Mouse (Mus musculus) stomach, embryonic 16.5 days (tissue): ENCODE measurements around the gene Nostrin. TPM values are rescaled to one million over a fixed set of nuclear protein-coding genes. Genes with fewer than 3 reads are reported as not detected.

ENCODE experiments used
- ATAC-seq: fragments of 200-750 bp; cut with Nextera tagmentation; 2 replicates; pipeline ENCODE4 v1.8.0; 2017; ENCODE audit warnings: moderate number of reproducible peaks, moderate TSS enrichment; ENCODE audit not compliant: insufficient read depth, low FRiP score
- H3K27ac ChIP-seq: fragments of 300-500 bp; sonication (generic); 2 replicates; pipeline ENCODE4 v1.5.1; 2014; ENCODE audit warnings: low read length
- H3K27me3 ChIP-seq: fragments of 300-500 bp; sonication (generic); 2 replicates; pipeline ENCODE4 v1.6.1; 2014; ENCODE audit warnings: low read length, control low read depth, mixed read lengths; ENCODE audit not compliant: control insufficient read depth, insufficient read depth
- H3K36me3 ChIP-seq: fragments of 300-500 bp; sonication (generic); 2 replicates; pipeline ENCODE4 v1.6.1; 2014; ENCODE audit warnings: low read length; ENCODE audit not compliant: control insufficient read depth, insufficient read depth
- H3K4me1 ChIP-seq: fragments of 300-500 bp; sonication (generic); 2 replicates; pipeline ENCODE4 v1.6.1; 2014; ENCODE audit warnings: low read length, control low read depth, mixed read lengths; ENCODE audit not compliant: control insufficient read depth, insufficient read depth
- H3K4me2 ChIP-seq: fragments of 300-500 bp; sonication (generic); 2 replicates; pipeline ENCODE4 v1.6.1; 2014; ENCODE audit warnings: low read depth, low read length, mixed read lengths
- H3K4me3 ChIP-seq: fragments of 300-500 bp; sonication (generic); replicated peaks from 2 replicates; pipeline ENCODE4 v1.5.1; 2014; ENCODE audit warnings: mild to moderate bottlenecking, low read length
- H3K9ac ChIP-seq: fragments of 300-500 bp; sonication (generic); 2 replicates; pipeline ENCODE4 v1.6.1; 2014; ENCODE audit warnings: low read length
- H3K9me3 ChIP-seq: fragments of 300-500 bp; sonication (generic); replicated peaks from 2 replicates; pipeline ENCODE4 v1.6.1; 2016; ENCODE audit warnings: low read length, control low read depth; ENCODE audit not compliant: control insufficient read depth
- WGBS: fragments of 180-500 bp; shearing (Covaris S2); extraction: QIAGEN DNeasy Blood & Tissue Kit; methylation state at CpG from one replicate; pipeline ENCODE4 v1.1.7; 2014; 5-methylcytosine and 5-hydroxymethylcytosine counted together
- polyA plus RNA-seq: library from polyadenylated mRNA; unstranded; fragments of >200 nt; fragmentation: Nextera tagmentation; extraction: Ambion mirVana; gene quantifications from 2 replicates; pipeline ENCODE4 v1.2.1, GENCODE M21; 2015

Gene Nostrin
- polyA plus RNA-seq, 1 experiment from 2014 or later: 12.8 TPM

DNA sequence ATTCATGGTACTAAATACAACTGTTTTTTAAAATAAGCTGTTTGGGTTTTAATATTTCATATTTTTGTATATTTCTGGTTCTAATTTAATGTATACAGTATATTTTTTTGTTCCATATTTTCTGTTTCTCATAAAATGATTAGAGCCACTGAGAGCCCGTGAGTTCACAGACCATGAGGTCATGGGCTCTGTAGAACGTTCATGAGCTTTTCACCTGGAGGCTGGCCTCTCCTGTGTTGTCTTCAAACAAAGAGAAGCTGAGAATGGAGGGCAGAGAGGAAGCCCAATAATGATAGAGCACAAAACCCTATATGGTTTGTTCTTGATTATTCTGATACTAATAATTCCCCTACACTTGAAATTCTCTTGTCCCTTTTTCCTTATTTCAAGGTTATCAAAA is 89.1 kb downstream of the Nostrin start:
- ATAC-seq: no peak
- H3K9me3 ChIP-seq: no peaks in the 10 kb centered on the region
- 48% methylated on average over 2 of the region's 2 CpGs for WGBS

DNA sequence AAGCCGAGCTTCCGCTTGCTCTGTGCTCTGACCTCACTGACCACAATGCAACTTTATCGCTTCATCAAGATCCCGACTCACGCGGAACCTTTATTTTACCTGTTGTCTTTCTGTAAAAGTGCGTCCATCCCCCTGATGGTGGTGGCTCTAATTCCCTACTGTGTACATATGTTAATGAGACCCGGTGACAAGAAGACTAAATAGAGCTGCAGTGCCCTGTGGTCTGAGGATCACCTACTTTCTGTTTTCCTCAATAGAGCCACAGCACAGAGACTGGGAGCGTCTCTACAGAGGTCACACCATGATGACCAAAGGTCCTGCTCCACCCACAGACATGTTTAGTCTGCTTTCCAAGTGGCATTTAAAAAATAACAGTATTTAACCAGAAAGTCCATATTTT is 91.3 kb downstream of the Nostrin start:
- no peak for ATAC-seq
- Histone ChIP-seq H3K4me2 (no peak overlapping the region), H3K27ac (no peak overlapping the region), H3K4me1 (no peaks in the 10 kb centered on the region), H3K27me3 (no peaks in the 10 kb centered on the region), H3K4me3 (no peak overlapping the region), H3K9ac (no peak overlapping the region), H3K36me3 (no peaks in the 10 kb centered on the region), H3K9me3 (no peaks in the 10 kb centered on the region)
- 86% methylated on average over 9 of the region's 9 CpGs for WGBS

More for the DNA sequence above, 89.1 kb downstream of the Nostrin start:
- Histone ChIP-seq H3K27ac (no peak overlapping the region), H3K9ac (no peak overlapping the region), H3K4me3 (no peak overlapping the region), H3K36me3 (no peaks in the 10 kb centered on the region), H3K27me3 (no peaks in the 10 kb centered on the region), H3K4me2 (no peak overlapping the region), H3K4me1 (no peaks in the 10 kb centered on the region)

DNA sequence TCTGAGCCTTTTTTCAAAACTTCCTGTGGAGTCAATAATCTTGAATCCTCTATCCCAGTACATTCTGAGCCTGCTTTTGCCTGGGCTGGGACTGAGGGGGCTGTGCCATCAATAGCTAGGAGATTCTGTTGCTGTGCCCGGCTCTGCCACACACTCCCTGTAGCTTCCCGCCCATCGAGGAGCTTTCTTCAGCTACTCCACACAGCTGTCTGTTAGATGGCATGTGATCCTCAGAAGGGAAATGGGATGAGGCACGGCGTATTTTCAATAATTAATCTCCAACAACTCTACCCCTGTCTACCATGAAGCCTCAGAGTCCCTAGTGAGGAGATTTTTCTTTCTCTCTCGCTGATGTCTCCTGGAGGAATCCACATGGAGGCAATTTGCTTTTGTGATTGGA is 93.0 kb downstream of the Nostrin start:
- H3K27ac ChIP-seq: no peak overlapping the region
- 85% methylated on average over 6 of the region's 6 CpGs for WGBS
- H3K4me2 ChIP-seq: no peak overlapping the region
- H3K4me3 ChIP-seq: no peak overlapping the region
- no peaks in the 10 kb centered on the region for H3K9me3 ChIP-seq
- no peaks in the 10 kb centered on the region for H3K36me3 ChIP-seq
- no peak overlapping the region for H3K9ac ChIP-seq
- ATAC-seq: no peak
- H3K4me1 ChIP-seq: no peaks in the 10 kb centered on the region
- H3K27me3 ChIP-seq: no peaks in the 10 kb centered on the region

DNA sequence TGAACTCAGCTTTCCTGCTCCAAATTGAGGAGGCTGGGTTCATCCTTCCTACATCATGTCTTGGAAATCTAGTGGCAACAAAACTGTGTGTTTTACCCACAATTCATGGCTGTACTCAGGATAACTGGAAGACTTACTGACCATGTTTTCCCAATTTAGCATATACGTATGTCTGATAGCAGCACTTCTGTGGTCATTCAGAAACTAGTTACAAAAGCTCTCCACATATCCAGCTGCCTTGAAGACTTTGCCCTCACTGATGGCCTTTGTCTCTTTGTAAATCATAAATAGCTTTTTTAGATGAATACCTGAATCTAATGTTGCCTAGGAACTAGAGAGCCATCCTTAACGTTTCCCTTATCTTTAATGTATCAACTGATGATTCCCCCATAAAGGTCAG is 94.5 kb downstream of the Nostrin start:
- Histone ChIP-seq H3K27me3 (no peaks in the 10 kb centered on the region), H3K36me3 (no peaks in the 10 kb centered on the region), H3K9ac (no peak overlapping the region), H3K4me1 (no peaks in the 10 kb centered on the region), H3K27ac (no peak overlapping the region), H3K4me3 (no peak overlapping the region), H3K9me3 (no peaks in the 10 kb centered on the region), H3K4me2 (no peak overlapping the region)
- ATAC-seq: no peak
- 76% methylated on average over 2 of the region's 2 CpGs for WGBS

DNA sequence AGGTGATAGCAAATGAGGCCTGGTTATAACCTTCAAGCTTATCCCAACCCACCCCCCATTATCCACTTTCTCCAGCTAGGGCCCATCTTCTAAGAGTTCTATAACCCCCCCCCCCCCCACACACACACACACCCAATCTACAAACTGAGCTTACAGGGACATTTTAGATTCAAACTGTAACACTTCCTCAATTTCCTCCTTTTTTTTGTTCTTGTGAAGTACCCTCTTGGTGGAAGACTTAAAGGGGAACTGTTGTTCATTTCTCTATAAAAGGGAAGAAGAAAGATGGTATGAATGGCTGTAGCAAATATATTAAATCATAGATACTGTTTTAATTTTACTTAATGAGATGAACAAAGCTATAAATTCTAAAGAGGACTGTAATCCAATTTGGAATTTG is 96.5 kb downstream of the Nostrin start:
- ATAC-seq: no peak
- Histone ChIP-seq H3K4me3 (no peak overlapping the region), H3K9me3 (no peaks in the 10 kb centered on the region), H3K9ac (no peak overlapping the region), H3K36me3 (no peaks in the 10 kb centered on the region), H3K4me1 (no peaks in the 10 kb centered on the region), H3K27me3 (no peaks in the 10 kb centered on the region), H3K4me2 (no peak overlapping the region), H3K27ac (no peak overlapping the region)

DNA sequence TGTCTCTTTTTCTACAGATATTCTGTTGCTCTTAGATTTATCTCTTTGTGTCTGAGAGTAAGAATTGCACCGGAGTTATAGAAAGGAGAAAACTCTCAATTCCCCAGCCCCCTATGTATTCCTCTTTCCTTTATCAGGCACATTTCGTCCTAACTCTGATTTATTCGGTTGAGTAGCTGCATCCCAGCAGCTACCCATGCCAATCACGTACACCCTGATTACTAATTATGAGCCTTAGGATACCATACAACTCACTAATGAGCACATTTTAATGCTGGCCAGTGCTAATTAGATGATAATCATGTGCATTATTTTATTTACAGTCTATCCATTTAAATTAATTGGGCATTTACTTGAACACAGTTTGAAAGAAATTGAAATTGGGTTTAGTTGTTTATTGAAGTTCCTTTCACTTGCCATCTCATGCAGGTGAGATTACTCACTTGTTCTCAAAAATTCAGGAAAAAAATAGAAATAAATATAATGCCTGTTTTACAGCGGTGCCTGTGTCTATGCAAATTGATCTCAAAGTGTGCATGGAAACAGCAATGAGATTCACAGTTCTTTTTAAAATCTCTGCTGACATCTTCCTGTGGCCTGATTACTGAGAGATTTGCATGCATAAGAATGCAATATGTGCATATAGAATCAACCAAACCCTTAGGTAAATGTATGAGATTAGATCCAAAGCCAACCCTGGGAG is 99.5 kb downstream of the Nostrin start:
- WGBS: 91% methylated on average over 5 of the region's 5 CpGs

More for the DNA sequence above, 99.5 kb downstream of the Nostrin start:
- Histone ChIP-seq H3K9ac (no peak overlapping the region), H3K4me1 (no peaks in the 10 kb centered on the region), H3K4me2 (no peak overlapping the region), H3K27me3 (no peaks in the 10 kb centered on the region), H3K36me3 (no peaks in the 10 kb centered on the region), H3K27ac (no peak overlapping the region), H3K9me3 (no peaks in the 10 kb centered on the region), H3K4me3 (no peak overlapping the region)
- ATAC-seq: no peak

Other genes with a start within 250 kb of the Nostrin start
- gene Spc25, start 70.4 kb downstream of the Nostrin start, polyA plus RNA-seq: 139 and 142 TPM in 2 replicates
- 0.92 and 1.0 TPM in 2 replicates for gene G6pc2, start 75.3 kb downstream of the Nostrin start, polyA plus RNA-seq
- 1.1 and 1.4 TPM in 2 replicates for gene Abcb11, start 206.8 kb downstream of the Nostrin start, polyA plus RNA-seq
- gene Dhrs9, start 244.6 kb downstream of the Nostrin start, polyA plus RNA-seq: 2.0 and 2.7 TPM in 2 replicates